Mouse (Mus musculus) forebrain, embryonic 11.5 days (tissue): ENCODE results near the gene Gm4744. TPM values are rescaled to one million over a fixed set of nuclear protein-coding genes. Genes with fewer than 3 reads are reported as not detected.
"Not testable (repeated sequence)": the region's sequence is repeated elsewhere in the genome, so short reads cannot be mapped to it uniquely, and the experiment has no call there.

Source experiments
- ATAC-seq: fragments of 200-750 bp; cut with Nextera tagmentation; replicated peaks from 2 replicates; pipeline ENCODE4 v1.8.0; 2017; ENCODE audit warnings: moderate TSS enrichment; ENCODE audit not compliant: low FRiP score
- DNase-seq: peaks from one replicate; pipeline ENCODE4 v3.0.0-alpha.2; 2017; ENCODE audit warnings: low spot score
- H3K27ac ChIP-seq: fragments of 300-500 bp; sonication (generic); 2 replicates; pipeline ENCODE4 v1.5.1; 2014; ENCODE audit warnings: low read depth, low read length
- H3K27me3 ChIP-seq: fragments of 300-500 bp; sonication (generic); 2 replicates; pipeline ENCODE4 v1.6.1; 2014; ENCODE audit warnings: mild to moderate bottlenecking, low read length, mixed read lengths; ENCODE audit not compliant: control insufficient read depth, insufficient read depth
- H3K36me3 ChIP-seq: fragments of 300-500 bp; sonication (generic); 2 replicates; pipeline ENCODE4 v1.6.1; 2014; ENCODE audit warnings: mild to moderate bottlenecking, low read length, moderate library complexity, mixed read lengths; ENCODE audit not compliant: control insufficient read depth, insufficient read depth
- H3K4me1 ChIP-seq: fragments of 300-500 bp; sonication (generic); replicated peaks from 2 replicates; pipeline ENCODE4 v1.6.1; 2014; ENCODE audit warnings: low read length, mixed read lengths; ENCODE audit not compliant: control insufficient read depth, insufficient read depth
- H3K4me2 ChIP-seq: fragments of 300-500 bp; sonication (generic); 2 replicates; pipeline ENCODE4 v1.6.1; 2014; ENCODE audit warnings: low read depth, mild to moderate bottlenecking, low read length, moderate library complexity, mixed read lengths; ENCODE audit not compliant: severe bottlenecking
- H3K4me3 ChIP-seq: fragments of 300-500 bp; sonication (generic); 2 replicates; pipeline ENCODE4 v1.5.1; 2014; ENCODE audit warnings: low read depth, low read length
- H3K9ac ChIP-seq: fragments of 300-500 bp; sonication (generic); 2 replicates; pipeline ENCODE4 v1.6.1; 2014; ENCODE audit warnings: low read length
- H3K9me3 ChIP-seq: fragments of 300-500 bp; sonication (generic); 2 replicates; pipeline ENCODE4 v1.6.1; 2016; ENCODE audit warnings: low read length, mixed read lengths; ENCODE audit not compliant: control insufficient read depth
- WGBS: fragments of 180-500 bp; shearing (Covaris S2); extraction: QIAGEN DNeasy Blood & Tissue Kit; methylation state at CpG from one replicate; pipeline ENCODE4 v1.1.7; 2014; 5-methylcytosine and 5-hydroxymethylcytosine counted together
- polyA plus RNA-seq: library from polyadenylated mRNA; unstranded; fragments of >200 nt; fragmentation: Nextera tagmentation; extraction: Ambion mirVana; gene quantifications from 2 replicates; pipeline ENCODE4 v1.2.1, GENCODE M21; 2014

The Gm4744 gene
- not detected in 2 replicates for polyA plus RNA-seq

- ATAC-seq (no peak), DNase-seq (no peak)
- Histone ChIP-seq H3K9ac (no peak within 1 kb of the TSS), H3K4me1 (no peaks in the 10 kb centered on the region), H3K4me3 (no peak within 1 kb of the TSS), H3K27me3 (no peaks in the 10 kb centered on the region), H3K9me3 (no peaks in the 10 kb centered on the region), H3K4me2 (no peak within 1 kb of the TSS), H3K36me3 (no peaks in the 10 kb centered on the region), H3K27ac (no peak within 1 kb of the TSS)
Observed at GRCm38 (mm10) chr6:40951770-40952169, at the start of gene Gm4744. Gm4744 (minus strand) TSS chr6:40951870.

GRCm38 (mm10) chr6:40999379-40999778 is 47.7 kb upstream of the Gm4744 start, which contains the start of gene Gm2663:
Gm2663 (minus strand) TSS chr6:40999479.
- ATAC-seq, H3K27ac ChIP-seq, H3K4me1 ChIP-seq, DNase-seq, H3K9ac ChIP-seq, H3K27me3 ChIP-seq, H3K9me3 ChIP-seq, H3K36me3 ChIP-seq, H3K4me3 ChIP-seq, H3K4me2 ChIP-seq: not testable (repeated sequence)

GRCm38 (mm10) chr6:40964454-40964853 is 12.8 kb upstream of the Gm4744 start, which contains the start of gene 1810009J06Rik:
1810009J06Rik (plus strand) TSS chr6:40964754.
- H3K4me3 ChIP-seq, ATAC-seq, DNase-seq, H3K4me1 ChIP-seq, H3K4me2 ChIP-seq, H3K9ac ChIP-seq, H3K9me3 ChIP-seq, H3K27me3 ChIP-seq, H3K27ac ChIP-seq, H3K36me3 ChIP-seq: not testable (repeated sequence)
- 88% methylated on average over 2 of the region's 2 CpGs for WGBS

GRCm38 (mm10) chr6:40953716-40954115 is 2.0 kb upstream of the Gm4744 start:
- 76% methylated on average over 2 of the region's 2 CpGs for WGBS
- no peak overlapping the region for H3K9ac ChIP-seq
- no peaks in the 10 kb centered on the region for H3K9me3 ChIP-seq
- H3K4me1 ChIP-seq: no peaks in the 10 kb centered on the region
- DNase-seq (no peak), ATAC-seq (no peak)
- no peak overlapping the region for H3K4me3 ChIP-seq
- no peak overlapping the region for H3K27ac ChIP-seq
- H3K36me3 ChIP-seq: no peaks in the 10 kb centered on the region
- H3K4me2 ChIP-seq: no peak overlapping the region
- H3K27me3 ChIP-seq: no peaks in the 10 kb centered on the region

GRCm38 (mm10) chr6:40940457-40940856 is 11.2 kb downstream of the Gm4744 start, which contains the start of gene 1700074P13Rik:
1700074P13Rik (minus strand) TSS chr6:40940557.
- 92% methylated on average over 10 of the region's 10 CpGs for WGBS
- H3K27me3 ChIP-seq: no peaks in the 10 kb centered on the region
- no peak within 1 kb of the TSS for H3K4me3 ChIP-seq
- H3K36me3 ChIP-seq: no peaks in the 10 kb centered on the region
- DNase-seq: no peak
- H3K4me2 ChIP-seq: no peak within 1 kb of the TSS
- H3K4me1 ChIP-seq: no peaks in the 10 kb centered on the region
- no peak for ATAC-seq
- no peak within 1 kb of the TSS for H3K27ac ChIP-seq
- H3K9me3 ChIP-seq: no peaks in the 10 kb centered on the region
- H3K9ac ChIP-seq: no peak within 1 kb of the TSS

- no peaks in the 10 kb centered on the region for H3K36me3 ChIP-seq
- no peaks in the 10 kb centered on the region for H3K9me3 ChIP-seq
- H3K9ac ChIP-seq: no peak overlapping the region
- H3K4me2 ChIP-seq: no peak overlapping the region
- ATAC-seq (no peak), DNase-seq (no peak)
- WGBS: 89% methylated on average over 4 of the region's 4 CpGs
- H3K27ac ChIP-seq: no peak overlapping the region
- H3K4me3 ChIP-seq: no peak overlapping the region
- no peaks in the 10 kb centered on the region for H3K4me1 ChIP-seq
- H3K27me3 ChIP-seq: no peaks in the 10 kb centered on the region
Observed at GRCm38 (mm10) chr6:40919954-40920353, 31.7 kb downstream of the Gm4744 start.

GRCm38 (mm10) chr6:40900287-40900686 is 51.4 kb downstream of the Gm4744 start, which contains the start of gene Prss58:
Prss58 (minus strand) TSS chr6:40900387.
- DNase-seq (no peak), ATAC-seq (no peak)
- Histone ChIP-seq H3K4me3 (no peak within 1 kb of the TSS), H3K27ac (no peak within 1 kb of the TSS), H3K9me3 (no peaks in the 10 kb centered on the region), H3K27me3 (no peaks in the 10 kb centered on the region), H3K4me2 (no peak within 1 kb of the TSS), H3K4me1 (no peaks in the 10 kb centered on the region), H3K9ac (no peak within 1 kb of the TSS), H3K36me3 (no peaks in the 10 kb centered on the region)

Other genes starting within 250 kb of the Gm4744 start
- not detected in 2 replicates for gene Moxd2, start 64.4 kb downstream of the Gm4744 start, polyA plus RNA-seq
- gene Prss58, start 51.5 kb downstream of the Gm4744 start, polyA plus RNA-seq: not detected in 2 replicates
- gene 1700074P13Rik, start 11.3 kb downstream of the Gm4744 start, polyA plus RNA-seq: not detected in 2 replicates
- not detected in 2 replicates for gene 1810009J06Rik, start 12.9 kb upstream of the Gm4744 start, polyA plus RNA-seq
- gene Gm2663, start 47.6 kb upstream of the Gm4744 start, polyA plus RNA-seq: not detected in 2 replicates
- not detected in 2 replicates for gene 2210010C04Rik, start 83.6 kb upstream of the Gm4744 start, polyA plus RNA-seq